34 mouse cellular contexts compared by ENCODE assay signal in the genomic region with DNA sequence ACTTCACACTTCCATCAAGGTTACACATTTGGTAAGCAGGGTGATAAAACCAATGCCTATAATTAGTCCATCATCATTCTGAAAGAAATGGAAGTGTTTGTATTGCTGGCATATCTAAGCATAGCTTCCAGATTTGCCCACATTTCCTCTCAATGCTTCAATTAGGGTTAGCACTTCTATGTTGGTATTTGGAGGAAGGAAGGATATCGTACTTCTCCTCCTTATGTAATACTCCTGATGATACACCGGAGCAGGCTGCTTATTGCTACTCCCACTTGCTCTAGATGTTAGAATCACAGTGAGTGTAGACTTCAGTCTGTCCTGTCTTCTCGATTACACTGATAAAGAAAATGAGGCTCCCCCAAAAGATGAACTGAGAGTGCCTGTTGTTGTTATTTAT.
"Had no signal": no experiment of that assay in that cellular context is flagged by ENCODE, and none has a peak within 500 bp of the region (broad histone marks: within the 10 kb centered on the region; RNA-seq: fewer than 3 reads in every experiment).

No protein-coding gene starts in this region.

- DNase-seq: heart, postnatal 10 days; heart, postnatal 14 days; heart, postnatal 36 days; heart, postnatal 4 days; kidney, adult 11 months; kidney, adult 18-20 months; kidney, adult 2 months; kidney, adult 8-10 months; kidney, adult 9 months; kidney, postnatal 10 days; kidney, postnatal 14 days; kidney, postnatal 25 days; kidney, postnatal 36 days; kidney, postnatal 4 days; layer of hippocampus, adult 9-11 months; layer of hippocampus, postnatal 36 days had no signal

- H3K4me3 ChIP-seq: heart, embryonic 10.5 days; heart, embryonic 12.5 days; heart, embryonic 13.5 days; heart, embryonic 15.5 days; hindbrain, embryonic 10.5 days; hindbrain, embryonic 12.5 days; hindbrain, embryonic 13.5 days; hindbrain, embryonic 15.5 days; intestine, embryonic 15.5 days; kidney, embryonic 15.5 days; layer of hippocampus, adult 2 months had no signal

- H3K27ac ChIP-seq: heart, embryonic 10.5 days; heart, embryonic 13.5 days; heart, embryonic 15.5 days; hindbrain, embryonic 10.5 days; hindbrain, embryonic 12.5 days; hindbrain, embryonic 13.5 days; hindbrain, embryonic 14.5 days; hindbrain, embryonic 15.5 days; hindbrain, postnatal 0 days; intestine, embryonic 15.5 days; kidney, embryonic 15.5 days; kidney, postnatal 0 days; layer of hippocampus, adult 2 months had no signal

- ATAC-seq: hindbrain, embryonic 16.5 days; hindbrain, postnatal 0 days; inflammation-experienced regulatory T-cells, adult 6 months; intestine, embryonic 15.5 days; intestine, embryonic 16.5 days; intestine, postnatal 0 days had no signal
